Mouse (Mus musculus): ENCODE results near the gene Gm10197. TPM values are rescaled to one million over a fixed set of nuclear protein-coding genes. Genes with fewer than 3 reads are reported as not detected.
"Not testable (repeated sequence)": the region's sequence is repeated elsewhere in the genome, so short reads cannot be mapped to it uniquely, and the experiment has no call there.

Gene Gm10197
- polyA plus RNA-seq, 1 experiment from 2014 or later, result 1.7 TPM

DNA sequence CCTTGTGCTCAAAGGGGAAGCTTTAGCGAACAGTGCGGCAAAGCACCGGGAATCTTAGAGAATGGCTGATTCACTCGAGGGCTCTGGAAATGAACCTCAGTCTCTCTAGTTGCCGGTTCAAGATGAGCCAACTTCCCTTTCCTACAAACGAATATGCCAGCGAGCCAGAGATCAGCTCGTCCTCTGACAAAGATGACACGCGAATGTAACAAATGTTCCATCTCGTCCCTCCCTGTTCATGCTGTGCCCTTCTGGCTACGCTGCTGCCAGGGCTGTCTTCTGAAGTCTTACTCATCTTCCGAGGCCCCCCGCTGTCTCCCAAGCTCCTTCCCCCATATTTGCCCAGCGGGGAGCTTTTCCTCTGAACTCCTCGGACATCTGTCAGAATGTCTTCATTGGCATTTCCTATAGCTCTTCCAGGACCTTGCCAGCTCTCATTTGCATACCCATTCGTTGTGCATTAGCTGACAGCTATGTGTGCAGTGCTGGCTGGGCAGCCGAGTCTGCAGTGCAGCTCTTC is 33.3 kb upstream of the Gm10197 start:
- H3K4me1 ChIP-seq, result peaks cover under 1% of the 10 kb centered on the region; the same call in 1 of the 2 replicates
- H3K4me2 ChIP-seq, result no peak overlapping the region
- no peak overlapping the region for H3K27ac ChIP-seq
- no peak overlapping the region for H3K4me3 ChIP-seq (replicated peaks)
- 0 out of 2 replicates have a peak, but pooled peaks cover 2% of the 10 kb centered on the region for H3K9me3 ChIP-seq
- no peaks in the 10 kb centered on the region for H3K27me3 ChIP-seq
- no peak for ATAC-seq (ENCODE audit: low FRiP score)
- no peak overlapping the region for H3K9ac ChIP-seq
- 84% methylated on average over 18 of the region's 18 CpGs for WGBS
- H3K36me3 ChIP-seq (replicated peaks), result no peaks in the 10 kb centered on the region

DNA sequence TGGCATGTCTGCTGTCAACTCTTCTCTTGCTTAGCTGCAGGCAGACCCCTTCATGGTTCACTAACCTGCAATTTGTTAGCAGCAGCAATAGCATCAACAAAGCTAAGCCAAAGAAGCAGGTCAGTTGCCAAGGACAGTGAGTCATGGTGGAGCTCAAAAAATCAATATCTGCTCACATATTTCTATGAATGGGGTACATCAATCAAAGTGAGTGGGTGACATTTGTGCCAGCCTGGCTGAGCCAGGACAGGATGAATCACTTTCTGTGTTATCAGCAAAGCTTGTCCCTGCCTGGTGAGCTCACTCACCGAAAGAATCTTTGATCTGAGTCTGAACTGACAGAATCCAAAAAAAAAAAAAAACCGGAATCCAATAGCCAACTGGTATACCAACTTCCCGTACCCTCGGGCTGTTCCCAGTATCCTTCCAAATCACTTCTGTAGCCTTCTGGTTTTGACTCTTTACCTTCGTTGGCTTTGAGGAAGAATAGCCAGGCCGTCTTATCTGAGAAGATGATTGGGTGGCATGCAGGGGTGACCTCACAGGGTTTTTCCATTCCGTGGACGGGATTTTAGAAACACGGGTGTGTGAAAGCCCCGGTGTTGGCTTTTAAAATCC is 32.8 kb upstream of the Gm10197 start:
- no peaks in the 10 kb centered on the region for H3K4me1 ChIP-seq
- H3K36me3 ChIP-seq (replicated peaks), result no peaks in the 10 kb centered on the region
- H3K4me3 ChIP-seq (replicated peaks), result no peak overlapping the region
- H3K27ac ChIP-seq, result no peak overlapping the region
- no peaks in the 10 kb centered on the region for H3K27me3 ChIP-seq
- H3K4me2 ChIP-seq, result no peak overlapping the region
- ATAC-seq (ENCODE audit: low FRiP score), result no peak
- H3K9ac ChIP-seq, result no peak overlapping the region
- 94% methylated on average over 10 of the region's 10 CpGs for WGBS
- 0 out of 2 replicates have a peak, but pooled peaks cover 2% of the 10 kb centered on the region for H3K9me3 ChIP-seq

DNA sequence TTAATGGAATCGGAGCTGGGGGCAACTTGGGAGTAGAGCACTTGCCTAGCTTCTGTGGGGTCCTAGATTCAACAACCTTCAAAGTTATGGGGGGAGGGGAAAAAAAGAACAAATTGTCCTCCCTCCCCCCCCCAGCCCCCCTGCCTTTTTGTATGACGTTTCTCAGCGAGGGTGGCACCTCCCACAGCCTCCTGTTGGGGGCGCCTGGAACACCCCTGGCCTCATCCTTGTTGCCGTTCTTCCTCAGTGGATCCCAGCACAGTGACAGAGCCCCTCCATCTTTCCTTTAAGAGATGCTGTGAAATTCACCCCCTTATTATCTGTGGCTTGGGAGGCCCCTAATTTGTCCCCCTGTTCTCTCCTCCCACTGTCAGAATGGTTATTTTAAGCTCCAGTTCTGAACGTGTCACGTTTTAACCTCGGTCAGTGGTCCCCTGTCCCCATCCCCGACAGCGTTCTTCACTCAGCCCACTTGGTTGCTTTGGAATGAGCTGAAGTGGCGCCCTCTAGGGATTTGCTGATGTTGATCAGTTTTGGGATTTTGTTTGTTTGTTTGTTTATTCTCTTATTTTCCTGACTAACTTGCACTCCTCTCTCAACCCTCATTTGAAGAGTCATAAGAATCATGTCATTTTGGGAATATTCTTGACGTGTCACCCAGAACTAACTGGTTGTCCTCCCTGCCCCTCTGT is 31.3 kb upstream of the Gm10197 start:
- Histone ChIP-seq H3K4me1 (no peaks in the 10 kb centered on the region), H3K4me2 (no peak overlapping the region), H3K9ac (no peak overlapping the region), H3K27ac (no peak overlapping the region), H3K36me3 (replicated peaks) (no peaks in the 10 kb centered on the region), H3K9me3 (0 out of 2 replicates have a peak, but pooled peaks cover 2% of the 10 kb centered on the region), H3K27me3 (no peaks in the 10 kb centered on the region), H3K4me3 (replicated peaks) (no peak overlapping the region)
- ATAC-seq (ENCODE audit: low FRiP score), result no peak
- WGBS, result 56% methylated on average over 12 of the region's 12 CpGs

DNA sequence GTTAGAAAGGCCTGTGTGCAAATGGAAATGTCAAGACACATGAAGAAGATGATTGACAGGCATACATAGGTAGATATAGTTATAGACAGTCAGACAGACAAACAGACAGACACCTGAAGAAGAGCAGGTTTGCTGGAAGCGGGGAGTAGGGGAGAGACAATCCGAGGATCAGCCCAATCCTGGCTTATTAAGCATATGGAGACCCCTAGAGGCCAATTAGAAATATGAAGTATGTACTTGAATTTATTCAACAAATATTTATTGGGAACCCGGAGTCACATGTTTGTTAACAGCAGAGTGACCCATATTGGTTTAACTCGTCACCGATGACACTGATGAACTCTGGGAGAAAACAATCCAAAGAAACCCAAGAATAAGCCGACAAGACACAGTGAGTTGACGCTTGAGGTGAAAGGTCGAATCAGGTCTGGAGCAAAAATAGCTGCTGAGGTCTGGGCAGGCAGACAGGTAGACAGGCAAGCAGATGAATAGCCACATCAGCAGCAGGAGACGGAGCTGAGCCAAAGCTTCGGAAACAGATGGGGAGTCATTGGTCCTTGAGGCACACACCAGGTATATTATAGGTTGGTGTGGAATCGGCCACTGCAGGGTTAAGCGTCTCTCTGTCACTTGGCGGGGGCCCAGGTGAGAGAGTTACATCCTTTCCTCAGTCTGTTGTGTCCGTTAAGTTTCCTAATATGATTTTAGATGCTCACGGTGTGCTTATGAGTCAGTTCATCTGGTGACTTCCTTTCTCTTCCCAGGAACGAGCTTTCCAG is 29.0 kb upstream of the Gm10197 start:
- no peak overlapping the region for H3K27ac ChIP-seq
- 0 out of 2 replicates have a peak, but pooled peaks cover 2% of the 10 kb centered on the region for H3K9me3 ChIP-seq
- H3K4me3 ChIP-seq (replicated peaks), result no peak overlapping the region
- H3K27me3 ChIP-seq, result no peaks in the 10 kb centered on the region
- H3K4me2 ChIP-seq, result no peak overlapping the region
- no peak for ATAC-seq (ENCODE audit: low FRiP score)
- H3K36me3 ChIP-seq (replicated peaks), result no peaks in the 10 kb centered on the region
- no peak overlapping the region for H3K9ac ChIP-seq
- no peaks in the 10 kb centered on the region for H3K4me1 ChIP-seq
- 90% methylated on average over 16 of the region's 16 CpGs for WGBS

DNA sequence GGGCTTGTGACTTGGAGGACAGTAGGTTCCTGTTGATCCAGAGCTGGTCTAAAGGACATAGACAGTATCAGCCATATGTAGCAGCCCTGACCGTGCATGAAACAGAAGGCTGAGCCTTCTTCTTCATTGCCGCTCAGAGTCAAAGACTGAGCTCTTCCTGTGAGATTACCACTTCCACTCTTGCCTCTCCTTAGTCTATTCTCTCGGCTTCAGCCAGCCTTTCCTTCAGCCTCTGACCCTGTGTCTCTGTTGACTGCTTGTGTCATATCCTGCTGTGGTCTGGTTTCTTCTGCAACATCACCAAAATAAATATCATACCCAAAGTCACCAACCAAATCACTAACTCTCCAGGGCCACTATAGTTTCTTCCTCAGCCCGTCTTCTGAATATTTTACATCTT is 27.6 kb upstream of the Gm10197 start:
- Histone ChIP-seq H3K27me3 (no peaks in the 10 kb centered on the region), H3K4me3 (replicated peaks) (no peak overlapping the region), H3K4me1 (no peaks in the 10 kb centered on the region), H3K27ac (no peak overlapping the region), H3K36me3 (replicated peaks) (no peaks in the 10 kb centered on the region), H3K9ac (no peak overlapping the region), H3K4me2 (no peak overlapping the region), H3K9me3 (no peaks in the 10 kb centered on the region)
- WGBS, result 87% methylated on average over 4 of the region's 4 CpGs
- ATAC-seq (ENCODE audit: low FRiP score), result no peak

DNA sequence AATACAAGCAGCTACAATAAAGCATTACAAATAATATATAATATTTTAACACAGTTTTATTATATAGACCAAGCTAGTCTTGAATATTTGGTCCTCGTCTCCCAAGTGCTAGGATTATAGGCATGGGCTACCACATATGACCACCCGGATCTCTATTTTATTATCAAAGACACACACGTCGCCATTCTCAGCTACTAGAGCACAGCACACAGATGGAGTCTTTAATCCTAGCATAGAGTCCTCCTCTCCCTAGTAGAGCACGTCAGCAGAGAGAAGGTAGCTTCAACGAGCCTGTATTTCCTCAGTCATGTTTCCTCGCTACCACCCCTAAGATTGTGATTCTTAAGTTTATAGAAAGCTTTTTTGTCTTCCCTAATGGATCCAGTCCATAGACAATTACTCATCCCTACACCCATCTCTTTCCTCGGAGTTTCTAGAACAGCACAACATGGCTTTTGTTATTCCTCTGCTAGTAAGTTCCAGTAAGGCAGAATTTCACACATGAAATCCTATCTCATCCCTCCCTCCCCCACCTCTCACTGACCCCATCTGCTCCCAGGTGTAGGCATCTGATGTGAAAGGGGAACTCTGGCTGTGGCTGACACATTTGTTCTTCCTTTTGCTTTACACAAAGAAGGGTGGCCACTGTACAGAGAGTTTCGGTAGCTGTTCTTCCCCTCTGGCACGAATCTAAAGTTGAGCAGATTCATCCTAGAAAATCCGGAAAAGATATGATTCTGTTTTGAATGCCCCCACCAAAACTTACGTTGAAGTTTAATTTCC is 26.1 kb upstream of the Gm10197 start:
- no peaks in the 10 kb centered on the region for H3K9me3 ChIP-seq
- no peak overlapping the region for H3K9ac ChIP-seq
- H3K27me3 ChIP-seq, result no peaks in the 10 kb centered on the region
- H3K4me3 ChIP-seq (replicated peaks), result no peak overlapping the region
- 84% methylated on average over 12 of the region's 12 CpGs for WGBS
- no peaks in the 10 kb centered on the region for H3K36me3 ChIP-seq (replicated peaks)
- no peak for ATAC-seq (ENCODE audit: low FRiP score)
- H3K4me1 ChIP-seq, result no peaks in the 10 kb centered on the region
- no peak overlapping the region for H3K27ac ChIP-seq
- H3K4me2 ChIP-seq, result no peak overlapping the region

DNA sequence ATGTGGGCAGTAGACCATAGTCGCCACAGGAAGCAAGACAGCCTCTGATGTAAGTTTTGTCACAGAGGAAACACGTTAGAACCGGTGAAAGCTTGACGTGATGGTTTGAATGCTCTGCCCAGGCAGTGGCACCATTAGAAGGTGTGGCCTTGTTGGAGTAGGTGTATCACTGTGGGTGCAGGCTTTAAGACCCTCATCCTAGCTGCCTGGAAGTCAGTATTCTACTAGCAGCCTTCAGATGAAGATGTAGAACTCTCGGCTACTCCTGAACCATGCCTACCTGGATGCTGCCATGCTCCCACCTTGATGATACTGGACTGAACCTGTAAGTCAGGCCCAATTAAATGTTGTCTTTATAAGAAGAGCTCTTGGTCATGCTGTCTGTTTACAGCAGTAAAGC is 24.2 kb upstream of the Gm10197 start:
- not testable (repeated sequence) for H3K9ac ChIP-seq; H3K36me3 ChIP-seq (replicated peaks); H3K4me3 ChIP-seq (replicated peaks); ATAC-seq (ENCODE audit: low FRiP score); H3K4me2 ChIP-seq; H3K9me3 ChIP-seq; H3K27me3 ChIP-seq; H3K27ac ChIP-seq
- peaks cover 10% of the 10 kb centered on the region for H3K4me1 ChIP-seq
- 48% methylated on average over 5 of the region's 5 CpGs for WGBS

- H3K4me2 ChIP-seq; H3K9me3 ChIP-seq; H3K27me3 ChIP-seq; H3K9ac ChIP-seq; H3K36me3 ChIP-seq (replicated peaks); H3K27ac ChIP-seq; ATAC-seq (ENCODE audit: low FRiP score); H3K4me3 ChIP-seq (replicated peaks): not testable (repeated sequence)
- 80% methylated on average over 3 of the region's 3 CpGs for WGBS
- peaks cover 10% of the 10 kb centered on the region for H3K4me1 ChIP-seq
These were observed 23.4 kb upstream of the Gm10197 start for GRCm38 (mm10) chr19:53394956-53395355.

GRCm38 (mm10) chr19:53394552-53394951 is 23.0 kb upstream of the Gm10197 start:
- no peak overlapping the region for H3K4me2 ChIP-seq
- no peaks in the 10 kb centered on the region for H3K9me3 ChIP-seq
- no peak for ATAC-seq (ENCODE audit: low FRiP score)
- no peaks in the 10 kb centered on the region for H3K27me3 ChIP-seq
- peaks cover 10% of the 10 kb centered on the region for H3K4me1 ChIP-seq
- WGBS, result 20% methylated on average over 7 of the region's 7 CpGs
- H3K36me3 ChIP-seq (replicated peaks), result no peaks in the 10 kb centered on the region
- no peak overlapping the region for H3K9ac ChIP-seq
- H3K4me3 ChIP-seq (replicated peaks), result no peak overlapping the region
- H3K27ac ChIP-seq, result no peak overlapping the region

DNA sequence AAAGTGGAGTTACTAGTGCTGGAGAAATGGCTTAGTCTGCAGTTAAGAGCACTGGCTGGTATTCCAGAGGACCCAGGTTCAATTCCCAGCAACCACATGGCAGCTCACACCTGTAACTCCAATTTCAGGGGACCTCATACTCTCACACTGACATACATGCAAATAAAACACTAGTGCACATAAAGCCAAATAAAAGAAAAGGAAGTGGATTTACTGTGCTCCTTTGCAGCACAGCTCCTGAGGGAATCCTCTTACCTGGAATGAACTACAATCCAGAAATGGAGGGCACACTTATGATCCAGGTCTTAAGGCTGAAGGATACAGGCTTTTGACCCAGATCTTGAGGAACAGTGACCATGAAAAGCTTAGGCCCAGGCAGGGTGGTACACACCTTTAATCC is 22.1 kb upstream of the Gm10197 start:
- no peak overlapping the region for H3K27ac ChIP-seq
- H3K9me3 ChIP-seq, result no peaks in the 10 kb centered on the region
- H3K9ac ChIP-seq, result no peak overlapping the region
- peaks cover 4% of the 10 kb centered on the region for H3K36me3 ChIP-seq (replicated peaks)
- no peak overlapping the region for H3K4me3 ChIP-seq (replicated peaks)
- H3K27me3 ChIP-seq, result no peaks in the 10 kb centered on the region
- no peak for ATAC-seq (ENCODE audit: low FRiP score)
- peaks cover 15% of the 10 kb centered on the region for H3K4me1 ChIP-seq
- no peak overlapping the region for H3K4me2 ChIP-seq

DNA sequence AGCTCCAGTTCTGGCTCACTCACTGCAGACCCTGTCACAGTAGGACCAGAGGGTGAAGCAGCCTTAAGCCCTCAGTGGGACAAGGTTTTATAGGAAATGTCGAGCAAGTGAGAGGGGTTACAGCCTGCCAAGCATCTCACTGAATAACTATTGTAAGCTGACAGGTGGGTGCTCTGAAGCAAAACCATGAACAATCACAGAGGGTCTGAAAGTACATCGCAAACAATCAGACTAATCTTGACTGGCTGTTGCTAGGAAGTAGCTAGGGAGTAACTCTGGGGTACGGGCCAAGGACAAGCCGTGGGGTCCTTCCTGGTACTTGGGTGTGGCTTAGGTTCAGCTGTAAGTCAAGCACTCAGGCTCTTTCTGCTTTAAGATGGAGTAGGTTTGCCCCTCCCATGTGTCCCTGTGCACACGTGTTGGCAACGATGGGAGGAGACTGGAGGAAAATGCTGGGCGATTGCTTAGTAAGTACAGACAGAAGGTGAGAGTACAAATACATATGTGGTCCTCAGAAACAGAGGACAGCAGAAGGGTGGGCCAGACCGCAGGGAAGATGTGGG is 21.3 kb upstream of the Gm10197 start:
- Histone ChIP-seq H3K4me2 (no peak overlapping the region), H3K9me3 (no peaks in the 10 kb centered on the region), H3K27me3 (no peaks in the 10 kb centered on the region), H3K9ac (no peak overlapping the region), H3K27ac (no peak overlapping the region), H3K4me3 (replicated peaks) (no peak overlapping the region), H3K4me1 (peaks cover 15% of the 10 kb centered on the region), H3K36me3 (replicated peaks) (peaks cover 12% of the 10 kb centered on the region)
- ATAC-seq (ENCODE audit: low FRiP score), result no peak
- 74% methylated on average over 8 of the region's 8 CpGs for WGBS
